Mouse (Mus musculus) E14TG2a.4 (cell line): ENCODE data around the gene Podxl2.
A peak's percentile ranks its signal among the peaks of the same experiment; 100 is the strongest.

Experiments
- H3K27me3 ChIP-seq: 2 replicates; pipeline ENCODE4 v1.6.1; 2014; ENCODE audit warnings: low read length, control low read depth; ENCODE audit not compliant: insufficient read depth
- H3K36me3 ChIP-seq: 2 replicates; pipeline ENCODE4 v1.6.1; 2014; ENCODE audit warnings: low read length, control low read depth; ENCODE audit not compliant: insufficient read depth
- H3K4me1 ChIP-seq: replicated peaks from 2 replicates; pipeline ENCODE4 v1.6.1; 2014; ENCODE audit warnings: low read depth, low read length, control low read depth
- H3K4me3 ChIP-seq: replicated peaks from 2 replicates; pipeline ENCODE4 v1.5.1; 2014; ENCODE audit warnings: mild to moderate bottlenecking, low read length
- H3K9me3 ChIP-seq: 2 replicates; pipeline ENCODE4 v1.6.1; 2014; ENCODE audit warnings: low read length, control low read depth
- CTCF ChIP-seq: conservative IDR thresholded peaks from 2 replicates; pipeline ENCODE4 v1.5.1; 2014; ENCODE audit warnings: low read length
- NANOG ChIP-seq: IDR thresholded peaks from 2 replicates; pipeline ENCODE4 v1.6.1; 2014; ENCODE audit warnings: borderline replicate concordance, low read length, mixed read lengths
- POU5F1 ChIP-seq: IDR thresholded peaks from 2 replicates; pipeline ENCODE4 v1.6.1; 2014; ENCODE audit warnings: low read length, borderline replicate concordance

The Podxl2 gene

DNA sequence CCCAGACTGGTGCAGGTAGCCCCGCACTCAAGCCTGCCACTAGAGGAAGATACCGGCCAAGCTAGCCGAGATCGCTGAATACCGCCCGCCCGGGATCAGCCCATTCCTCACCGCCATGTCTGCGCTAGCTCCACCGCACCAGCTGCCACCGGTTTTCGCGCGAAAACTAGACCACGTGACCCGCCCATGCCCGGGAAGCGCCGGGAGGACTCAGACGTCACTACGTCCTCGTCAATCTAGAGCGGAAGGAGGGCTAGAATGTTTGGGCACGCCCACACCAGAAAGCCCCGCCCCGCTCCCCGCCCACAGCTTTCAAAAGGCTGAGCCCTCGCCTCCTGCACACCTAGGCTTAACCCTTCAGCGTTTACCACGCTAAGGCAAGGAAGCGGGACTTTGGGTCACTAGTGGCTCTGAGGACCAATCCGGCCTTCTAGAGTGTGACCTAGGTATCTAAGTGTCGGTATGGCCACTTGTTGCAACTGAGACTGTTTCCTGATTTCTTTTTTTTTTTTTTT lies 23.7 kb upstream of the Podxl2 start, which contains the start of gene Mcm2:
Mcm2 (minus strand) TSS at position 247 of the 515 bp plus-strand sequence.
- Histone ChIP-seq H3K4me1 (peaks cover 70% of the 10 kb centered on the region), H3K36me3 (peaks cover 38% of the 10 kb centered on the region), H3K4me3 (peak within 1 kb of the TSS; percentile 98), H3K9me3 (no peaks in the 10 kb centered on the region), H3K27me3 (no peaks in the 10 kb centered on the region)
- TF ChIP-seq CTCF (no peak), POU5F1 (no peak)

DNA sequence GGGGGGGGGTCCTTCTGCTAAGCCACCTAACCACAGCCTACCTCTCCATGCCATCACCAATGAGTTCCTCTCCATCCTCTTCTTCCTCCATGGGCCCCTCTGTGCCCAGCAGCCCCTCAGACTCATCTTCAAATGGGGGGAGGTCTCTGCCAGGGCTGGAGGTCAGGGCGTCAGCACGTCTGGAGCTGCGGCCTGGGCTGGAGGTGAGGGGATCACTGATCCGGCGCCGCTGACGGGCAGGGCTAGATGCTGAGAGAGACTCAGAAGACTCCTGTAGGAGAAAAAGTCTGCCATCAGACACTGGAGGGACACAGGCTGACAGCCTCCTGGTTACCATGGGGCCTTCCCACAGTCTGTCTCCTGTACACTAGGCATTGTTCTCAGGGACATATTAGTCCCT lies 22.4 kb upstream of the Podxl2 start:
- H3K9me3 ChIP-seq: no peaks in the 10 kb centered on the region
- no peaks in the 10 kb centered on the region for H3K27me3 ChIP-seq
- peaks cover 51% of the 10 kb centered on the region for H3K36me3 ChIP-seq
- peaks cover 73% of the 10 kb centered on the region for H3K4me1 ChIP-seq
- TF ChIP-seq CTCF (no peak), POU5F1 (no peak), NANOG (no peak)
- peak overlapping the region; percentile 98 for H3K4me3 ChIP-seq

DNA sequence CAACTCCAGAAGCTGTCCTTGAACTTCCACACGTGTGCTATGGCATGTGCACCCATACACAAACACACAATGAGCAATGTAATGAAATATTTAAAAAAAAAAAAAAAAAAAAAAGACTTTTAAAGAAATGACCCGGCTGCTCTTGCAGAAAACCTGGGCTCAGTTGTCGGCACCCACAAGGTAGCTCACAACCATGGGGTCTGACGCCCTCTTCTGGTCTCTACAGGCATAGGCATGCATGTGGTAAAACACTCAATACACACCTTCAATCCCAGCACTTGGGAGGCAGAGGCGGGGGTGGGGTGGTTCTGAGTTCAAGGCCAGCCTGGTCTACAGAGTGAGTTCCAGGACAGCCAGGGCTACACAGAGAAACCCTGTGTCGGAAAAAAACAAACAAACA lies 21.1 kb upstream of the Podxl2 start:
- H3K27me3 ChIP-seq: no peaks in the 10 kb centered on the region
- TF ChIP-seq CTCF (peak; percentile 39), NANOG (no peak)
- H3K36me3 ChIP-seq: peaks cover 64% of the 10 kb centered on the region
- peaks cover 78% of the 10 kb centered on the region for H3K4me1 ChIP-seq
- peak overlapping the region; percentile 43 for H3K4me3 ChIP-seq
- no peaks in the 10 kb centered on the region for H3K9me3 ChIP-seq

DNA sequence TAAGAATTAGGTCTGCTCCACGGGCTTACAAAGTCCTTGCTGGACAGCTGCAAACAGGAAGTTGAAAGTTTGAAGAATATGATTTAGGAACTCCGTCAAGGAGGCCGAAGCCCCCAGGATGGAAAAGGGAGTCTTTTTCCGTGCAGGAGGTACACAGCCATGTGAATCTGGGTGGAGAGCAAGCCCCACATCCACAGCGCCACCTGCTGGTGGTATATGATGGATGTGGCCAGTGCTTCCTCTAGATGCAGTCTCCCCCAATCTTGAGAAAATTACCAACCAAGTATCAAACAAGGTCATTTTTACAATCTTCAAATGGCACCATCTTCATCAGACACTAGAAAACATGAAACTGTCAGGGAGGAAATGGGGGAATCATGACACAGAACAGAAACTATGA lies 18.7 kb upstream of the Podxl2 start:
- Histone ChIP-seq H3K4me1 (peaks cover 85% of the 10 kb centered on the region), H3K27me3 (no peaks in the 10 kb centered on the region), H3K36me3 (peaks cover 88% of the 10 kb centered on the region), H3K9me3 (no peaks in the 10 kb centered on the region), H3K4me3 (peak overlapping the region; percentile 63)
- TF ChIP-seq NANOG (no peak), CTCF (peak; percentile 83)

DNA sequence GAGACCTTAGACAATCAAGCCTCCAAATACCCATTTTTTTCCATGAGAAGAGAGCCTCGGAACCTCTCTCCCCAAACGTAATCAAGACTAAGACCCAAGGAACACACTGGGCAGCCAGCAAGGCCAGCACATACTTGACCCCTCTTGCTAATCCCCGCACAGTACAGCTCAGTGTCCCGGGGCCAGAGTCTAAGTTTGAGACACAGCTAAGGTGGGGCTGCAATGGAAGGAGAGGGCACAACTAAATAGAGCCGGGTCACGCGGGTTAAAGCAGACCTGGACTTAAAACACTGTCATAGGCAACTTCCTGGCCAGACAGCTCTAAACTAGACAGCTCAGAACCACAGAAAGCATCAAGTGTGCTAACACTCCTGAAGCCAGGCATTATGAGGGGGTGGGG lies 16.0 kb upstream of the Podxl2 start:
- H3K4me1 ChIP-seq: peaks cover 92% of the 10 kb centered on the region
- H3K27me3 ChIP-seq: no peaks in the 10 kb centered on the region
- H3K4me3 ChIP-seq: no peak overlapping the region
- TF ChIP-seq NANOG (no peak), CTCF (no peak), POU5F1 (no peak)
- H3K36me3 ChIP-seq: peaks cover 100% of the 10 kb centered on the region
- H3K9me3 ChIP-seq: no peaks in the 10 kb centered on the region

DNA sequence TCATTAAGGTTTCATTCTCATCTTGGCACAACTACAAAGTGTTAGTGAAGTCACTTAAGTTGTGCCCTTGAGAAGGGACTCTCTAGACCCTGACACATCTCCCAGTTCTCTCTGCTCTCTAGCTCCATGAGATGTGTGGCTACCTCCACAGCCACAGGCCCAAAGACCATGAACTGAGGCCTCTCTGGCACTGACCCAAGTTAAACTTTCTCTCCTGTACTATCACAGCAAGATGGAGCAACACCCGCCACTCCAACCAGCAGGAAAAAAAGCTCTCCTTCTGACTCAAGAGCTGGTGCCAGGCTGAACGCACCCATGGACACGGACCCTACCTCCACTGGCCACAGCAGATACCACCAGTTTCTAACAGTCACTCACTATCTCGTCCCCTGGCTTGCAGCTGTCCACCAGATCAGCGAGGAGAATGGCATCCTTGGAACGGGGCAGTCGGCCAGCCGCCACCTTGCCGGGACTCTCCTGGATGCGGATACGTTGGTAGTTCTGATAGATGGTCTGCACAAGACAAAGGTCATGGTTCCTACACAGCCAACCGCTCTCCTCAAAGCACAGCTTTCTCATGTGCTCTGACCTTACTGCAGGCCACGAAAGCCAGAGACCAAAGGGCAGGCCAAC lies 14.7 kb upstream of the Podxl2 start:
- Histone ChIP-seq H3K36me3 (peaks cover 100% of the 10 kb centered on the region), H3K4me3 (no peak overlapping the region), H3K9me3 (no peaks in the 10 kb centered on the region), H3K4me1 (peaks cover 92% of the 10 kb centered on the region), H3K27me3 (no peaks in the 10 kb centered on the region)
- TF ChIP-seq CTCF (no peak), POU5F1 (no peak), NANOG (no peak)

DNA sequence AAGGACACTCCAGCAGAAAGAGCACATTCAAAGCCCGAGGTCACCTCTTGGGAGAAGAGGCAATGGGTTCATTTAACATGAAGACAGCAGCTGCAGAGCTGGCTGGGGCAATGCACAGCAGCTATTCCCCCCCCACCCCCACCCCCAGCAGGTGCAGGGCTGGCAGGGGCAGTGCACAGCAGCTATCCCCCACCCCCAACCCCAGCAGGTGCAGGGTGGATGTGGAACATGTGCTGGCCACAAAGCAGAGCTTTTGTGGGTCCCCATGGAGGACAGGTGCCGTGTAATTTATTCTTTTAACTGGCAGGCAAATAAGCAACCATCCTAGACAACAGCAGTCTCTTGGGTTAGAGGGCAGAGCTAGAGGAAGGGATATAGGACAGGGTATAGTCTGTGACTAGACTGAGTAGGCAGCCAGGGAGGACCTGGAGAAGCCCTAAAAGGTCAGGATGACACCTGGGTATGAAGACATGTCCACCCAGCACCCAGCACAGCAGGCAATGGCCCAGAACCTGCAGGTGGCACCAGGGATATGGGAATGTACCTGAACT lies 11.6 kb upstream of the Podxl2 start:
- TF ChIP-seq POU5F1 (no peak), NANOG (no peak), CTCF (no peak)
- Histone ChIP-seq H3K36me3 (peaks cover 100% of the 10 kb centered on the region), H3K4me1 (peaks cover 90% of the 10 kb centered on the region), H3K4me3 (no peak overlapping the region), H3K9me3 (no peaks in the 10 kb centered on the region), H3K27me3 (no peaks in the 10 kb centered on the region)

DNA sequence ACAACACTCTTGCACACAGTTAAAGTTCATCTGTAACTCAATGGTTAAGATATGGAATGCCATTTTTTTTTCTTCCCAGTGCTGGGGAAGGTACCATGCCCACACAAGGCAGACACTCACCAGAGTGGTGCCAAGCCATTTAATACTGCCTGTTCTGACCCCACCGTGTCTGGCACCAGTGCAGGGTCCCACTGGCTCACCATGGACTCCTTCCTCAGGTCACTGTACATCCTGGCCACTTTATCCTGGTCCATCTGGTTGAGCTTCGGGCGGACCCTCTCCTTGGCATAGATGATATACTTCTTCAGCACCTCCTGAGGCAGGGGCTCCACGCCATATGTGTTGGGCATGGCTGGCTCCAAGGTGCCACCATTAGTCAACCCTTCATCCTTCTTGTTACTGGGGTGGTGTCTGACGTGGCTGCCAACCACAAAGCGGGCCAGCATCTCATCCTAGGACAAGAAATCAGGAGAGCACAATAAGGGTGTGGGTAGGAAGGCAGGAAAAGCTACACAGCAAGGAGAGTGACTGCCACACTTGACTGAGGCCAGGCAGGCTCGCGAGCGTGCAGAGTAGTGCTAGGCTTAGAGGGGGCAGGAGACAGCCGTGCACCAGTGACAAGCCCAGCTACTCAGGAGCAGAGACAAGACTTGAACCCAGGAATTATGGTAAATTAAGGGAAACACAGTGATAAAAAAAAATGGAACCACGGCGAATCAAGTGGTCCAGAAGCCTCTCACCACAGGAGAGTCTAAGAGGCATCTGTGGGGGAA lies 11.0 kb upstream of the Podxl2 start:
- H3K9me3 ChIP-seq: no peaks in the 10 kb centered on the region
- H3K36me3 ChIP-seq: peaks cover 99% of the 10 kb centered on the region
- TF ChIP-seq POU5F1: no peak
- TF ChIP-seq NANOG: no peak
- TF ChIP-seq CTCF: no peak
- no peak overlapping the region for H3K4me3 ChIP-seq
- peaks cover 83% of the 10 kb centered on the region for H3K4me1 ChIP-seq
- no peaks in the 10 kb centered on the region for H3K27me3 ChIP-seq

DNA sequence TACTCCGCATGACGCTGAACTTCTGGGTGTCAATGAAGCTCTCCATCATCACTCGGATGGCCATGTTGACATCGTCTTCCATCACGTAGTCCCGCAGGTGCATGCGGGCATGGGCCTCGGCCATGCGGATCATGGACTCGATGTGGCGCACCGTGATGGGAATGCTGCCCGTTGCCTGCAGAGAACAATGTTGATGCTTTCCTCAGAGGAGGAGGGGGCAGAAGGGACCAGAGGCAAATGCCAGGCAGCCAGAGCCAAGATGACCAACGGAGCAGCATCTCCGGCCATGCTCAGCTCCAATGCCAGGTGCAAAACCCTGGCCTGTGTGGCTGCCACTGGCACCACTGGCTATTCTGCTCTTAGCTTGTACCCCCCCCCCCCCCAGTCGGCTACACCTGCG lies 9.8 kb upstream of the Podxl2 start:
- H3K36me3 ChIP-seq: peaks cover 99% of the 10 kb centered on the region
- 0 out of 2 replicates have a peak overlapping the region, but pooled peaks have one; percentile 37 for H3K4me3 ChIP-seq
- no peaks in the 10 kb centered on the region for H3K9me3 ChIP-seq
- TF ChIP-seq CTCF: no peak
- no peak for TF ChIP-seq NANOG
- no peak for TF ChIP-seq POU5F1
- H3K27me3 ChIP-seq: no peaks in the 10 kb centered on the region
- peaks cover 72% of the 10 kb centered on the region for H3K4me1 ChIP-seq
